Mouse (Mus musculus): Measurements from ENCODE around the gene Taf10.

Gene Taf10

DNA sequence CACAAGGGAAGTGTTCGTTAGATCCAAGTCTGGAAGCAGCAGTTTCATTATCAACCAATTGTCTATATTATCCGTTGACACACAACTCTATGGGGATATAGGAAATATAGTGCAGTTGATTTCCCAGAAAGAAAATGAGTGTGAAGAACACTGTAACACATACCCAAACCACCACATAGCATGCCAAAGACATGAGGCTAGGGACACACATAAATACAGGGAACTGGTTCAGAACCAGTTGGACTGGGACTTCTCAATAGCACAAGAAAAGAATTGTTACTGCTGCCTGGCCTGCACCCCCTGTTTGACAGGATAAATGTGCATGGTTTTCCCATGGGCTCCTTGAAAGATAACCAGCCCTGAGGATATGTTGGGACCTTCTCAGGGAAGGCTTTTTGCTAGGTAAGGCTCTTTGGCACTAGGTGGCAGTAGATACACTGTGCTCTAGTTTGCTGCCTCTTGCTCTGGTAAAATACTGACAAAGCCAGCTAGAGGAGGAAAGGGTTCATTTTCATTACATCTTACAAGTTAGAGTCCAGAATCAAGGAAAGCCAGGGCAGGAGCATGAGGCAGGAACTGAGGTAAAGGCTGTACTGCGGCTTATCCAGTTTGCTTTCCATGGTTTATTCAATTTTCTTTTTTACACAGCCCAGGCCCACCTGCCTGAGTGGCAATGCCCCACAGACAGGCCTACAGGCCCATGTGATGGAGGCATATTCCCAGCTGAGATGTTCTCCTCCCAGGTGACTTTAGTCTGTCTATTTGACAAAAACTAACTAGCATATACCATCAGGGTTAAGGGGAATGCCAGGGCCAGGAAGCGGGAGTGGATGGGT lies 17.8 kb downstream of the Taf10 start:
- no peak for DNase-seq (ENCODE audit: low read depth, low spot score)

DNA sequence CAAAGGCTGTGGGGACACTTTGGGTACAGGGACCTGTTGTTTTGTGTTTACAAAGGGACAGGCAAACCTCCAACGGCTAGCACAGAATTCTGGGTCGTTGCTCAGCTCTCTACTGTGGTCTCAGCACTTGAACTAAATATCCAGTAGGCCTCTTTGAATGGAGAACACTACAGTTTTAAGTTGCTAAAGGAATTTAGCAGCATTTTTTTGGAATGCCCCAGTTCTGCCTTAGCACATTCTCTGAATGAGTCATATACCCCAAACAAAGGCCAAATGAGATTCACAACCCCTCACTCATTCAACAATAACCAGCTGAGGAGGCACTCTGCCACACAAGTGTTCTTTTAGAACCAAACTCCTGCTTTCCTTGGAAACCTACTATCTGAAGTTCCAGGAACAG lies 22.2 kb downstream of the Taf10 start:
- DNase-seq (ENCODE audit: low read depth, low spot score): no peak

DNA sequence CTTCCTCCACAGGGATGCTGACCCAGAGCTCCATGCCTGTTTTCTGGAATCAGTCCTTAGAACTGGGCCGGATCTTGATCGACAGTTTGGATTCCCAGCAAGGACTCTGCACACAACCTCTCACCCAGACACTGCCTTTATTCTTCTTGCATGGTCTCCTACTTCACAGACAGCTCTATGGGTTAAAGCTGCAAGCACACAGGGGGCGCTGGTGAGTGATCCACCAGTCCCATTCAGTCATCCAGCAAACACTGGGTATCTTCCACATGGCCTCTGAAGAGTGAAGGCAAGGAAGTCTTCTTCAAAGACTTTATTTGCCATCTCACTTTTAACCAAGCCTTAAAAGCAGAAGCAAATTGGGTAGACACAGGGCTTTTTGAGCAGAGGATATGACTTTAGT lies 28.8 kb downstream of the Taf10 start:
- DNase-seq (ENCODE audit: low read depth, low spot score): no peak

DNA sequence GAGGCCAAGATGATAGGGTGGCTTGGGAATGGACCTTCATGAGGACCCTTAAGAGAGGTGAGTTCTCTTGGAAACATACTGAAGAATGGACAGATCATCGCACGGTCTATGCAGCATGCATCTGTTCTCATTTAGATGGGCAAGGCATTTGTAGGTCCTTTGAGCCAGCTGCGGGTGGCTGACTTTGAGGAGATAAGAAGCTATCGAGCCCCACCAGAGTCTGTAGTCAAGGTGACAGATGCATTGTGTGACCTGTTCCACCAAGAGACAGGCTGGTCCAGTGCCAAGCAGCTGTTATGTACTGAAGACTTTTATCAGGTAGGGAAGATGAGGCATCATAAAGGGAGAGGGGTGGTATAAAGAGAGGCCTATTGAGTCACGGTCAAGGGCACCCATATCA lies 35.4 kb downstream of the Taf10 start:
- DNase-seq (ENCODE audit: low read depth, low spot score): no peak

DNA sequence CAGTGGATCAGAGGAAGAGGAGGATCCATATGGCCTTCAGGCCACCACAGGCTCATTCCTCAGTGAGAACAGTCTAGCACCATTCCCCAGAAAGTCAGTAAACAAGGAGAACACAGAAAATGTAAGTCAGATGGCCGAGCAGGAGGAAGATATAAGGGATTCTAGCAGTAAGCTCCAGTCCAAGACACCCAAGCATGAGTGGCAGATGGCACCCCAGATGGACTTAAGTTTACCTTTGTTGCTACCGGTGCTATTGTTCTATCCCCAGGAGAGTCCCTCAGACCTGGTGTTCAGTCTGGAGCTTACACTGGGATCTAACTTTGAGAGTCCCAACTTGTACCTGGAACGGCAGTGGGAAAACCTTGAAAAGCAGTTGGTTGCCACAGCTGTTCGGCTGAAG lies 40.3 kb downstream of the Taf10 start:
- no peak for DNase-seq (ENCODE audit: low read depth, low spot score)

DNA sequence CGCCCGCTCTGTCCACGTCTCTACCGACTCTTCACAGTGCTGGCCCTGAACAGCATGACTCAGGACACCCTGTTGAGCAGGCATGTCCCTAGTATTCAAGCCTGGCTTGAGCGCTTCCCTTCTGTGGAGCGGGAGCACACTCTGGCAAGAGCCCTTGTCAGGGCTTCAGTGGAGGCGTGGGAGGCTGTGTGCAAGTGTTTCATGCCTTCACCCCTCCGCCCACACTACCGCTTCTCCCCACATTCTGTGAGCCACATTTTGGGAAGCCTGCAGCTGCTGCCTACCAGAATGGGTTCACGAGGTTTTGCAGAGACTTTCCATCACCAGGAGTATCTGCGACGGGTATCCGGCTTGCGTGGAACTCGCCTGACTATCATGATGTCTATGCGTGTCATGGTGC lies 41.0 kb downstream of the Taf10 start:
- DNase-seq (ENCODE audit: low read depth, low spot score): no peak

DNA sequence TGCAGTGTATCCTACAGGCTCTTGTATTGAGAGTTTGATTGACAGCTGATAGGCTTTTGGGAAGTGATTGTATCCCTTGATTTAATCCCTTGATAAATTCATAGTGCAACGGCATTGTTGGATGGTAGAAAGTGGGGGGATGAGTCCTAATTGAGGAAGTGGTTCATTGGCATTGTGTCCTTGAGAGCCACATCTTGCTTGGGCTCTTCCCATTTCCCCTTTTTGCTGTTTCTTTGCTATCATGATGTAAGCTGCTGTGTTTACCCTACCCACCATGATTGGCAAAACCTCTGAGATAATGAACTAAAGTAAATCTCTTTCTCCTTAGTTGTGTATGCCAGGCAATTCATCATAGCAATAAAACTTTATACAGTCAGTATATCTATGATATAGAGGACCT lies 53.3 kb downstream of the Taf10 start:
- DNase-seq (ENCODE audit: low read depth, low spot score): no peak

Data from WW6 (cell line).